In genomic region chr9:116232386-116232785, GRCm38 (mm10) we compare ENCODE assay signal across 10 mouse cellular contexts. TPM values are rescaled to one million over a fixed set of nuclear protein-coding genes. Genes with fewer than 3 reads are reported as not detected.
A peak's percentile ranks its signal among the peaks of the same experiment; 100 is the strongest.
DNase-seq lines count a peak whose midpoint lies in the region; ATAC-seq and TF ChIP-seq lines count a peak whose summit lies in the region.
"Had no signal": no experiment of that assay in that cellular context is flagged by ENCODE, and none has a peak within 500 bp of the region (broad histone marks: within the 10 kb centered on the region; RNA-seq: fewer than 3 reads in every experiment).

No protein-coding gene starts in this region.

- no peak overlapping the region for H3K9ac ChIP-seq in lung, embryonic 14.5 days
- H3K9ac ChIP-seq in embryonic facial prominence, embryonic 14.5 days (ENCODE audit: low read depth, low read length), result no peak overlapping the region
- H3K9ac ChIP-seq in limb, embryonic 15.5 days, result no peak overlapping the region
- H3K9ac ChIP-seq: liver, postnatal 0 days had no signal

- no peak for ATAC-seq in lung, embryonic 14.5 days (ENCODE audit: insufficient read depth)
- ATAC-seq in embryonic facial prominence, embryonic 14.5 days (ENCODE audit: low read depth), result no peak
- peak; percentile 41; the same call in 1 of the 2 replicates for ATAC-seq in limb, embryonic 15.5 days (ENCODE audit: insufficient number of reproducible peaks, low FRiP score, low TSS enrichment, low read depth)
- ATAC-seq: intestine, embryonic 16.5 days had no signal

- H3K36me3 ChIP-seq in lung, embryonic 14.5 days (ENCODE audit: insufficient read depth), result no peaks in the 10 kb centered on the region
- no peaks in the 10 kb centered on the region for H3K36me3 ChIP-seq in embryonic facial prominence, embryonic 14.5 days (ENCODE audit: control insufficient read depth, insufficient read depth, low read length)
- H3K36me3 ChIP-seq in limb, embryonic 15.5 days, result no peaks in the 10 kb centered on the region

- no peak overlapping the region for H3K4me2 ChIP-seq in lung, embryonic 14.5 days
- H3K4me2 ChIP-seq in embryonic facial prominence, embryonic 14.5 days (ENCODE audit: low read depth, low read length), result no peak overlapping the region
- no peak overlapping the region for H3K4me2 ChIP-seq in limb, embryonic 15.5 days

- H3K4me3 ChIP-seq in lung, embryonic 14.5 days (ENCODE audit: low read depth, low read length), result no peak overlapping the region
- H3K4me3 ChIP-seq in embryonic facial prominence, embryonic 14.5 days (ENCODE audit: low read depth, low read length), result no peak overlapping the region
- H3K4me3 ChIP-seq in limb, embryonic 15.5 days, result no peak overlapping the region
- no peak overlapping the region for H3K4me3 ChIP-seq in left cerebral cortex, adult 2 months

- peak overlapping the region; percentile 74 for H3K27ac ChIP-seq in lung, embryonic 14.5 days (ENCODE audit: low read depth)
- peak overlapping the region; percentile 77 for H3K27ac ChIP-seq in embryonic facial prominence, embryonic 14.5 days (replicated peaks; ENCODE audit: low read depth, low read length)
- H3K27ac ChIP-seq in limb, embryonic 15.5 days, result peak overlapping the region; percentile 86
- H3K27ac ChIP-seq in left cerebral cortex, adult 2 months, result no peak overlapping the region

- no peaks in the 10 kb centered on the region for H3K9me3 ChIP-seq in lung, embryonic 14.5 days (ENCODE audit: low read depth, low read length)
- no peaks in the 10 kb centered on the region for H3K9me3 ChIP-seq in embryonic facial prominence, embryonic 14.5 days (ENCODE audit: control insufficient read depth, low read length)
- H3K9me3 ChIP-seq in limb, embryonic 15.5 days, result no peaks in the 10 kb centered on the region

- peaks cover 16% of the 10 kb centered on the region for H3K4me1 ChIP-seq in lung, embryonic 14.5 days (ENCODE audit: insufficient read depth)
- peaks cover 22% of the 10 kb centered on the region for H3K4me1 ChIP-seq in embryonic facial prominence, embryonic 14.5 days (ENCODE audit: control insufficient read depth, insufficient read depth, low read length)
- H3K4me1 ChIP-seq in limb, embryonic 15.5 days, result peaks cover 35% of the 10 kb centered on the region

- 78% methylated on average over 10 of the region's 10 CpGs for WGBS in lung, embryonic 14.5 days
- WGBS in embryonic facial prominence, embryonic 14.5 days, result 79% methylated on average over 10 of the region's 10 CpGs
- 76% methylated on average over 10 of the region's 10 CpGs for WGBS in limb, embryonic 15.5 days

- peak; percentile 93 for DNase-seq in heart, adult 11 months
- DNase-seq in heart, adult 8-10 months (ENCODE audit: low spot score), result no peak
- no peak for DNase-seq in lung, embryonic 14.5 days
- DNase-seq in lung, postnatal 14 days, result no peak
- DNase-seq in embryonic facial prominence, embryonic 14.5 days (ENCODE audit: low spot score), result no peak
- DNase-seq in retina, postnatal 1 day, result no peak
- no peak for DNase-seq in left cerebral cortex, adult 2 months (ENCODE audit: extremely low spot score in 1 of 2, low spot score in 2 of 2)

- H3K27me3 ChIP-seq in lung, embryonic 14.5 days (ENCODE audit: insufficient read depth, low read length), result no peaks in the 10 kb centered on the region
- no peaks in the 10 kb centered on the region for H3K27me3 ChIP-seq in embryonic facial prominence, embryonic 14.5 days (replicated peaks; ENCODE audit: control insufficient read depth, insufficient read depth, low read length)
- no peaks in the 10 kb centered on the region for H3K27me3 ChIP-seq in limb, embryonic 15.5 days

- no peak for TF ChIP-seq CTCF in lung, embryonic 14.5 days (IDR thresholded peaks at IDR 0.05; ENCODE audit: low read depth)
- no peak for TF ChIP-seq CTCF in left cerebral cortex, adult 2 months (IDR thresholded peaks at IDR 0.05)

- intact Hi-C loops in left cerebral cortex, adult 2 months (cut with DNase I), result no loop called here

RNA-seq across cellular contexts. Expression of gene Tgfbr2, which starts 57.2 kb away (rescaled TPM):
- 10 to 100 TPM; 33.5 to 39.3 (median 35.0) TPM for total RNA-seq in heart, adult 8-10 months (2022)
- polyA plus RNA-seq in lung, embryonic 14.5 days (2014; fragmentation: Nextera tagmentation; extraction: Ambion mirVana), result 51.3 and 52.3 TPM in 2 replicates
- 49.7 and 53.0 TPM in 2 replicates for polyA plus RNA-seq in embryonic facial prominence, embryonic 14.5 days (2014; fragmentation: Nextera tagmentation; extraction: Ambion mirVana)
- 65.2 and 69.0 TPM in 2 replicates for polyA plus RNA-seq in limb, embryonic 15.5 days (2015; fragmentation: Nextera tagmentation; extraction: Ambion mirVana)
- total RNA-seq in left cerebral cortex, adult 2 months (2021), result 10 to 100 TPM; 10.3 to 12.6 TPM
